Comparison of ENCODE assay signal across 10 mouse cellular contexts in the genomic region with DNA sequence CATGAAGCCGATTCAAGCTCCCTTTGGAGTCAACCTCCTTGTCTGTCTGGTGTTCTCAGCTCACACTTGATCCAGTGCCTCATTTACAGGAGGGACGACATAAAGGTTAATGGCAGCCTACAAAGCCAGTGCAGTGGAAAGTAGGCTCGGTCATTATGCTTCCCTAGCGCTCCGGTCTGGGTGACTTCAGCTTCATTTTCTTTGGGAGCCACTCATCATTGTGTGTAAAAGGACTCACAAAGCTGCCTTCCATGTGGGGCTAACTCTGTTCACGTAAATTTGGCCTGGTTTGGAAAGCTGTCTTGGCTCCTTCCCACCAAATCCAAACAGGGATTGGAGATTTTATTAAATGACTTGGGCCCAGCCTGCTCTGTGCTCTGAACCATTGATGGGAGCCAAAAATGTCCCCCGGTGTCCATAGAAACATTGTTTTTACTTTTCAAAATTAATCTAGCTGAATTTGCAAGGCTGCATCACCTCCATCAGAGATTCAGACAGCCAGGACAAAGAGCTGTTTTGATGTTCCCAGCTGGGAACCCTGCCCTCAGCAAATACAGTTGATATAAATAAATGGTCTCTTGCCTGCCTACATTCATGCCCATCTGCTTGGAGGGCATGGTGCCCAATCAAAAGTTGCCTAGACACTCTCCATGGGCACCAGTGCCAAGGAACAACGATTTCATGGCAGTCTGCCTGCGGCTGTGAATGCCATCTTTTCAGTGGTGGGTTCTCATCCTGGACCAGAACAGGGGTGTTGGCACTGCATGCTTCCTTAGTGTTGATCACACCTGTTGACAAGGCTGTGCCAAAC.
DNase-seq lines count a peak whose midpoint lies in the region; TF ChIP-seq lines count a peak whose summit lies in the region.
"Had no signal": no experiment of that assay in that cellular context is flagged by ENCODE, and none has a peak within 500 bp of the region (broad histone marks: within the 10 kb centered on the region; RNA-seq: fewer than 3 reads in every experiment).

No protein-coding gene starts in this region.

- TF ChIP-seq CTCF in gastrocnemius, adult 2 months (IDR thresholded peaks at IDR 0.05): no peak

- H3K27ac ChIP-seq in gastrocnemius, adult 2 months: no peak overlapping the region

- no peak overlapping the region for H3K4me3 ChIP-seq in gastrocnemius, adult 2 months
- H3K4me3 ChIP-seq: megakaryocyte, embryonic 14.5 days had no signal

- intact Hi-C loops in left cerebral cortex, postnatal 14 days (cut with DNase I): no loop called here
- intact Hi-C loops in gastrocnemius, adult 2 months (cut with DNase I): no loop called here

- DNase-seq in brain, adult 2 months (ENCODE audit: low read depth, low spot score): peak; percentile 85
- DNase-seq in cerebellum, adult 11 months: peak; percentile 53
- peak; percentile 53 to 71 for DNase-seq in frontal cortex, postnatal 36 days (ENCODE audit: low spot score in 2 of 2)
- DNase-seq in left cerebral cortex, postnatal 14 days (ENCODE audit: low spot score in 2 of 2): peak; percentile 77 to 78
- DNase-seq in T-cell, adult 2 months (ENCODE audit: low spot score): no peak
- no peak for DNase-seq in thymus, postnatal 14 days
- DNase-seq in lung, postnatal 4 days: no peak
- no peak for DNase-seq in gastrocnemius, adult 2 months
- DNase-seq: kidney, postnatal 25 days had no signal

Comparison
In these comparisons a context has a peak if more than half of its experiments do, and no peak if none do; other contexts are left out.
1. DNase-seq: peak in brain, adult 2 months (single experiment), cerebellum, adult 11 months (single experiment), frontal cortex, postnatal 36 days (2 of 2) and left cerebral cortex, postnatal 14 days (2 of 2); none in T-cell, adult 2 months (single experiment), thymus, postnatal 14 days (single experiment), lung, postnatal 4 days (0 of 2) and gastrocnemius, adult 2 months (single experiment).